Mouse (Mus musculus) forebrain, embryonic 11.5 days (tissue): ENCODE results near the gene Atxn7. TPM values are rescaled to one million over a fixed set of nuclear protein-coding genes. Genes with fewer than 3 reads are reported as not detected.

ENCODE experiments used
- ATAC-seq: fragments of 200-750 bp; cut with Nextera tagmentation; replicated peaks from 2 replicates; pipeline ENCODE4 v1.8.0; 2017; ENCODE audit warnings: moderate TSS enrichment; ENCODE audit not compliant: low FRiP score
- DNase-seq: peaks from one replicate; pipeline ENCODE4 v3.0.0-alpha.2; 2017; ENCODE audit warnings: low spot score
- H3K27ac ChIP-seq: fragments of 300-500 bp; sonication (generic); 2 replicates; pipeline ENCODE4 v1.5.1; 2014; ENCODE audit warnings: low read depth, low read length
- H3K27me3 ChIP-seq: fragments of 300-500 bp; sonication (generic); 2 replicates; pipeline ENCODE4 v1.6.1; 2014; ENCODE audit warnings: mild to moderate bottlenecking, low read length, mixed read lengths; ENCODE audit not compliant: control insufficient read depth, insufficient read depth
- H3K36me3 ChIP-seq: fragments of 300-500 bp; sonication (generic); 2 replicates; pipeline ENCODE4 v1.6.1; 2014; ENCODE audit warnings: mild to moderate bottlenecking, low read length, moderate library complexity, mixed read lengths; ENCODE audit not compliant: control insufficient read depth, insufficient read depth
- H3K4me1 ChIP-seq: fragments of 300-500 bp; sonication (generic); replicated peaks from 2 replicates; pipeline ENCODE4 v1.6.1; 2014; ENCODE audit warnings: low read length, mixed read lengths; ENCODE audit not compliant: control insufficient read depth, insufficient read depth
- H3K4me2 ChIP-seq: fragments of 300-500 bp; sonication (generic); 2 replicates; pipeline ENCODE4 v1.6.1; 2014; ENCODE audit warnings: low read depth, mild to moderate bottlenecking, low read length, moderate library complexity, mixed read lengths; ENCODE audit not compliant: severe bottlenecking
- H3K4me3 ChIP-seq: fragments of 300-500 bp; sonication (generic); 2 replicates; pipeline ENCODE4 v1.5.1; 2014; ENCODE audit warnings: low read depth, low read length
- H3K9ac ChIP-seq: fragments of 300-500 bp; sonication (generic); 2 replicates; pipeline ENCODE4 v1.6.1; 2014; ENCODE audit warnings: low read length
- H3K9me3 ChIP-seq: fragments of 300-500 bp; sonication (generic); 2 replicates; pipeline ENCODE4 v1.6.1; 2016; ENCODE audit warnings: low read length, mixed read lengths; ENCODE audit not compliant: control insufficient read depth
- WGBS: fragments of 180-500 bp; shearing (Covaris S2); extraction: QIAGEN DNeasy Blood & Tissue Kit; methylation state at CpG from one replicate; pipeline ENCODE4 v1.1.7; 2014; 5-methylcytosine and 5-hydroxymethylcytosine counted together
- polyA plus RNA-seq: library from polyadenylated mRNA; unstranded; fragments of >200 nt; fragmentation: Nextera tagmentation; extraction: Ambion mirVana; gene quantifications from 2 replicates; pipeline ENCODE4 v1.2.1, GENCODE M21; 2014

The Atxn7 gene
- polyA plus RNA-seq, 1 experiment from 2014 or later = 10.4 TPM

GRCm38 (mm10) chr14:14009712-14010111 lies 48.5 kb downstream of the Atxn7 start:
- Histone ChIP-seq H3K27ac (no peak overlapping the region), H3K9me3 (no peaks in the 10 kb centered on the region), H3K36me3 (no peaks in the 10 kb centered on the region), H3K4me2 (no peak overlapping the region), H3K4me1 (0 out of 2 replicates have a peak, but pooled peaks cover 2% of the 10 kb centered on the region), H3K27me3 (no peaks in the 10 kb centered on the region), H3K9ac (no peak overlapping the region), H3K4me3 (no peak overlapping the region)
- 75% methylated on average over 6 of the region's 6 CpGs for WGBS
- no peak for DNase-seq
- ATAC-seq = no peak

GRCm38 (mm10) chr14:14012383-14013251 lies 51.4 kb downstream of the Atxn7 start:
- 0 out of 2 replicates have a peak, but pooled peaks cover 2% of the 10 kb centered on the region for H3K4me1 ChIP-seq
- H3K27ac ChIP-seq = peak overlapping the region; percentile 98
- no peaks in the 10 kb centered on the region; the same call in 1 of the 2 replicates for H3K36me3 ChIP-seq
- ATAC-seq = peak; percentile 91
- H3K9me3 ChIP-seq = no peaks in the 10 kb centered on the region
- H3K27me3 ChIP-seq = no peaks in the 10 kb centered on the region
- peak overlapping the region; percentile 97 for H3K9ac ChIP-seq
- 2% methylated on average over 89 of the region's 116 CpGs for WGBS
- H3K4me2 ChIP-seq = peak overlapping the region; percentile 59
- peak; percentile 90 for DNase-seq
- peak overlapping the region; percentile 86 for H3K4me3 ChIP-seq

- 1% methylated on average over 25 of the region's 27 CpGs for WGBS
- no peaks in the 10 kb centered on the region; the same call in 1 of the 2 replicates for H3K36me3 ChIP-seq
- peak overlapping the region; percentile 98 for H3K27ac ChIP-seq
- H3K9ac ChIP-seq = peak overlapping the region; percentile 97
- peak; percentile 71 for ATAC-seq
- H3K4me1 ChIP-seq = 0 out of 2 replicates have a peak, but pooled peaks cover 2% of the 10 kb centered on the region
- no peaks in the 10 kb centered on the region for H3K27me3 ChIP-seq
- DNase-seq = no peak
- H3K9me3 ChIP-seq = no peaks in the 10 kb centered on the region
- H3K4me2 ChIP-seq = peak overlapping the region; percentile 59
- H3K4me3 ChIP-seq = peak overlapping the region; percentile 86
These were observed 52.0 kb downstream of the Atxn7 start for GRCm38 (mm10) chr14:14013252-14013711.

GRCm38 (mm10) chr14:14014636-14015375 lies 53.6 kb downstream of the Atxn7 start:
- Histone ChIP-seq H3K9ac (no peak overlapping the region), H3K4me1 (0 out of 2 replicates have a peak, but pooled peaks cover 2% of the 10 kb centered on the region), H3K4me3 (no peak overlapping the region), H3K27ac (no peak overlapping the region), H3K27me3 (no peaks in the 10 kb centered on the region), H3K9me3 (no peaks in the 10 kb centered on the region), H3K36me3 (no peaks in the 10 kb centered on the region; the same call in 1 of the 2 replicates), H3K4me2 (no peak overlapping the region)
- DNase-seq (no peak), ATAC-seq (no peak)
- WGBS = 83% methylated on average over 6 of the region's 6 CpGs

GRCm38 (mm10) chr14:14019155-14019894 lies 58.1 kb downstream of the Atxn7 start:
- H3K4me3 ChIP-seq = no peak overlapping the region
- no peak for DNase-seq
- no peak; the same call in 1 of the 2 replicates for ATAC-seq
- no peak overlapping the region for H3K27ac ChIP-seq
- no peaks in the 10 kb centered on the region for H3K27me3 ChIP-seq
- WGBS = 80% methylated on average over 6 of the region's 6 CpGs
- H3K9ac ChIP-seq = no peak overlapping the region
- no peak overlapping the region for H3K4me2 ChIP-seq
- H3K4me1 ChIP-seq = no peaks in the 10 kb centered on the region
- no peaks in the 10 kb centered on the region; the same call in 1 of the 2 replicates for H3K36me3 ChIP-seq
- no peaks in the 10 kb centered on the region for H3K9me3 ChIP-seq

- H3K27me3 ChIP-seq = no peaks in the 10 kb centered on the region
- ATAC-seq = no peak
- 93% methylated on average over 6 of the region's 6 CpGs for WGBS
- no peak overlapping the region for H3K9ac ChIP-seq
- H3K27ac ChIP-seq = no peak overlapping the region
- H3K4me2 ChIP-seq = no peak overlapping the region
- no peak for DNase-seq
- H3K36me3 ChIP-seq = no peaks in the 10 kb centered on the region
- H3K4me3 ChIP-seq = no peak overlapping the region
- H3K4me1 ChIP-seq = no peaks in the 10 kb centered on the region
- no peaks in the 10 kb centered on the region for H3K9me3 ChIP-seq
These were observed 60.0 kb downstream of the Atxn7 start for GRCm38 (mm10) chr14:14021244-14021643.

- Histone ChIP-seq H3K36me3 (no peaks in the 10 kb centered on the region), H3K27me3 (no peaks in the 10 kb centered on the region), H3K4me1 (no peaks in the 10 kb centered on the region), H3K27ac (no peak overlapping the region), H3K4me2 (no peak overlapping the region), H3K9ac (no peak overlapping the region), H3K9me3 (no peaks in the 10 kb centered on the region), H3K4me3 (no peak overlapping the region)
- 80% methylated on average over 8 of the region's 8 CpGs for WGBS
- DNase-seq (no peak), ATAC-seq (no peak)
These were observed 64.6 kb downstream of the Atxn7 start for GRCm38 (mm10) chr14:14025870-14026269.

GRCm38 (mm10) chr14:14030621-14031020 lies 69.4 kb downstream of the Atxn7 start:
- Histone ChIP-seq H3K36me3 (no peaks in the 10 kb centered on the region), H3K27ac (no peak overlapping the region), H3K27me3 (no peaks in the 10 kb centered on the region), H3K4me3 (no peak overlapping the region), H3K9me3 (no peaks in the 10 kb centered on the region), H3K4me2 (no peak overlapping the region), H3K4me1 (no peaks in the 10 kb centered on the region), H3K9ac (no peak overlapping the region)
- ATAC-seq (no peak), DNase-seq (no peak)
- WGBS = 99% methylated on average over 2 of the region's 2 CpGs
